Mouse (Mus musculus): ENCODE results near the gene Armc3.

GRCm38 (mm10) chr2:19345414-19345964 is 146.4 kb downstream of the Armc3 start:
- TF ChIP-seq TAL1 (IDR thresholded peaks at IDR 0.05; ENCODE audit: low read length) (no peak), GATA1 (IDR thresholded peaks at IDR 0.05; ENCODE audit: low read length) (no peak)
